Mouse (Mus musculus) CD8-positive naive resting alpha-beta T cell, adult 57 days (primary cell): ENCODE data around the gene H3f3a. TPM values are rescaled to one million over a fixed set of nuclear protein-coding genes. Genes with fewer than 3 reads are reported as not detected.

ENCODE experiments used
- total RNA-seq: library from RNA; stranded (reverse); gene quantifications from one replicate; pipeline ENCODE4 v1.2.4, GENCODE M21; 2023

Gene H3f3a
- 742 TPM for total RNA-seq

GRCm38 (mm10) chr1:180813885-180814740 lies at the start of gene H3f3a:
TSS of gene H3f3a (minus strand) at chr1:180813943.

GRCm38 (mm10) chr1:180850316-180851270 lies 36.9 kb upstream of the H3f3a start, which contains the start of gene Sde2:
TSS of gene Sde2 (plus strand) at chr1:180851127.

Other genes with a start within 250 kb of the H3f3a start
- gene Parp1, start 245.0 kb downstream of the H3f3a start, total RNA-seq = 75.9 TPM
- 17.2 TPM for gene Lin9, start 172.8 kb downstream of the H3f3a start, total RNA-seq
- not detected for gene Mixl1, start 116.9 kb downstream of the H3f3a start, total RNA-seq
- 47.5 TPM for gene Acbd3, start 87.9 kb downstream of the H3f3a start, total RNA-seq
- 62.7 TPM for gene Sde2, start 37.2 kb upstream of the H3f3a start, total RNA-seq
- not detected for gene Lefty2, start 79.2 kb upstream of the H3f3a start, total RNA-seq
- gene Pycr2, start 90.3 kb upstream of the H3f3a start, total RNA-seq = 52.1 TPM
- gene Lefty1, start 121.1 kb upstream of the H3f3a start, total RNA-seq = not detected
- gene Tmem63a, start 128.4 kb upstream of the H3f3a start, total RNA-seq = 53.5 TPM
- 59.8 TPM for gene Ephx1, start 207.0 kb upstream of the H3f3a start, total RNA-seq
- gene 9130409I23Rik, start 237.3 kb upstream of the H3f3a start, total RNA-seq = not detected